8 mouse cellular contexts compared by ENCODE assay signal in genomic region chr17:23199856-23200255, GRCm38 (mm10). TPM values are rescaled to one million over a fixed set of nuclear protein-coding genes. Genes with fewer than 3 reads are reported as not detected.
DNase-seq lines count a peak whose midpoint lies in the region; ATAC-seq and TF ChIP-seq lines count a peak whose summit lies in the region.
"Not testable (repeated sequence)": the region's sequence is repeated elsewhere in the genome, so short reads cannot be mapped to it uniquely, and the experiment has no call there.

No protein-coding gene starts in this region.

- TF ChIP-seq CTCF in forebrain, postnatal 0 days (IDR thresholded peaks at IDR 0.05; ENCODE audit: low read depth), result peak; percentile 69
- peak; percentile 70 for TF ChIP-seq CTCF in hindbrain, postnatal 0 days (IDR thresholded peaks at IDR 0.05; ENCODE audit: low read depth)
- peak; percentile 60 for TF ChIP-seq CTCF in left cerebral cortex, adult 2 months (IDR thresholded peaks at IDR 0.05)
- peak; percentile 75 for TF ChIP-seq CTCF in stomach, postnatal 0 days (IDR thresholded peaks at IDR 0.05; ENCODE audit: low read depth)

- H3K27me3 ChIP-seq in forebrain, postnatal 0 days (ENCODE audit: insufficient read depth, low read length); hindbrain, postnatal 0 days (ENCODE audit: insufficient read depth, low read length); stomach, postnatal 0 days (ENCODE audit: control insufficient read depth, insufficient read depth, low read length): not testable (repeated sequence)

- not testable (repeated sequence) for H3K9ac ChIP-seq in forebrain, postnatal 0 days; hindbrain, postnatal 0 days (replicated peaks; ENCODE audit: low read length); stomach, postnatal 0 days (ENCODE audit: low read length)

- not testable (repeated sequence) for H3K27ac ChIP-seq in forebrain, postnatal 0 days (ENCODE audit: low read depth, low read length); hindbrain, postnatal 0 days; left cerebral cortex, adult 2 months; stomach, postnatal 0 days (replicated peaks)

- DNase-seq in T-cell, adult 2 months (ENCODE audit: low spot score), result peak; percentile 7
- DNase-seq in cerebellum, postnatal 14 days, result peak; percentile 14 to 16
- DNase-seq in forebrain, postnatal 0 days, result peak; percentile 58
- DNase-seq in hindbrain, postnatal 0 days (ENCODE audit: low spot score), result peak; percentile 23
- not testable (repeated sequence) for DNase-seq in left cerebral cortex, adult 2 months (ENCODE audit: extremely low spot score in 1 of 2, low spot score in 2 of 2)
- peak; percentile 30 for DNase-seq in stomach, postnatal 0 days (ENCODE audit: low spot score)

- H3K9me3 ChIP-seq in forebrain, postnatal 0 days (ENCODE audit: low read length); hindbrain, postnatal 0 days (ENCODE audit: low read length); stomach, postnatal 0 days (ENCODE audit: control insufficient read depth, low read length): not testable (repeated sequence)

- TF ChIP-seq EP300 in stomach, postnatal 0 days (optimal IDR thresholded peaks at IDR 0.05), result not testable (repeated sequence)

- not testable (repeated sequence) for H3K36me3 ChIP-seq in forebrain, postnatal 0 days (ENCODE audit: insufficient read depth); hindbrain, postnatal 0 days (ENCODE audit: insufficient read depth, low read length); stomach, postnatal 0 days (ENCODE audit: control insufficient read depth, insufficient read depth, low read length)

- peak; percentile 79 for ATAC-seq in CD4-positive, CD25-positive, alpha-beta regulatory T cell, adult 4 months
- not testable (repeated sequence) for ATAC-seq in forebrain, postnatal 0 days; hindbrain, postnatal 0 days; stomach, postnatal 0 days (ENCODE audit: low FRiP score, low TSS enrichment)
- ATAC-seq in megakaryocyte-erythroid progenitor cell, adult 5-6 weeks (replicated peaks; ENCODE audit: low FRiP score, low TSS enrichment, poor library complexity, severe bottlenecking), result peak; percentile 87

- WGBS in forebrain, postnatal 0 days, result 2% methylated on average over 1 of the region's 1 CpGs
- WGBS in hindbrain, postnatal 0 days, result 0% methylated on average over 1 of the region's 1 CpGs
- WGBS in stomach, postnatal 0 days, result 0% methylated on average over 1 of the region's 1 CpGs

- H3K4me1 ChIP-seq in forebrain, postnatal 0 days (ENCODE audit: insufficient read depth); hindbrain, postnatal 0 days (ENCODE audit: insufficient read depth, low read length); stomach, postnatal 0 days (replicated peaks; ENCODE audit: control insufficient read depth, insufficient read depth): not testable (repeated sequence)

- intact Hi-C loops in left cerebral cortex, adult 2 months (cut with DNase I), result loop anchor here (10.0 kb wide), 2 partner anchors 385 to 505 kb away; no protein-coding TSS in a partner anchor

- H3K4me3 ChIP-seq in forebrain, postnatal 0 days (ENCODE audit: low read depth, low read length); hindbrain, postnatal 0 days (ENCODE audit: low read length); left cerebral cortex, adult 2 months; stomach, postnatal 0 days (ENCODE audit: low read depth, low read length): not testable (repeated sequence)

- H3K4me2 ChIP-seq in forebrain, postnatal 0 days (ENCODE audit: low read depth); hindbrain, postnatal 0 days (ENCODE audit: low read depth, low read length); stomach, postnatal 0 days (replicated peaks; ENCODE audit: low read depth): not testable (repeated sequence)

RNA-seq across cellular contexts. Expression of gene Zfp40, which starts 6.8 kb away (rescaled TPM):
- polyA plus RNA-seq in CD4-positive, CD25-positive, alpha-beta regulatory T cell, adult 4 months (2017; shearing (Covaris generic)), result 10 to 100 TPM; 10.4 to 11.7 TPM
- total RNA-seq in forebrain, postnatal 0 days (2014; rRNA removed), result 36.0 and 40.0 TPM in 2 replicates
- 20.0 and 21.1 TPM in 2 replicates for polyA plus RNA-seq in forebrain, postnatal 0 days (2015; fragmentation: Nextera tagmentation; extraction: Ambion mirVana)
- 12.2 and 23.3 TPM in 2 replicates for total RNA-seq in hindbrain, postnatal 0 days (2014; rRNA removed)
- 15.3 and 19.2 TPM in 2 replicates for polyA plus RNA-seq in hindbrain, postnatal 0 days (2015; fragmentation: Nextera tagmentation; extraction: Ambion mirVana)
- 10 to 100 TPM; 18.4 to 20.7 TPM for total RNA-seq in left cerebral cortex, adult 2 months (2021)
- total RNA-seq in megakaryocyte-erythroid progenitor cell, adult 5-6 weeks (2014; fragmentation: Nextera tagmentation), result 7.1 and 20.3 TPM in 2 replicates
- total RNA-seq in megakaryocyte-erythroid progenitor cell, adult 5-6 weeks (2017), result 10.0 and 11.7 TPM in 2 replicates
- 4.1 and 5.5 TPM in 2 replicates for polyA plus RNA-seq in stomach, postnatal 0 days (2015; fragmentation: Nextera tagmentation; extraction: Ambion mirVana)
